Mouse (Mus musculus) midbrain, embryonic 10.5 days (tissue): ENCODE measurements at regions not wholly inside any gene's neighbourhood (a gene's known extent, or its start where the extent isn't known, plus 50 kb on each side); places are given as distances from the start of the nearest gene placed in this dataset.

Source experiments
- DNase-seq: peaks from one replicate; pipeline ENCODE4 v3.0.0-alpha.2; 2017; ENCODE audit warnings: low spot score
- H3K27ac ChIP-seq: fragments of 300-500 bp; sonication (generic); replicated peaks from 2 replicates; pipeline ENCODE4 v1.5.1; 2016; ENCODE audit warnings: mild to moderate bottlenecking
- H3K27me3 ChIP-seq: fragments of 300-500 bp; sonication (generic); 2 replicates; pipeline ENCODE4 v1.6.1; 2016; ENCODE audit warnings: low read depth, mild to moderate bottlenecking; ENCODE audit not compliant: poor library complexity, severe bottlenecking
- H3K36me3 ChIP-seq: fragments of 300-500 bp; sonication (generic); 2 replicates; pipeline ENCODE4 v1.6.1; 2016; ENCODE audit warnings: mild to moderate bottlenecking, moderate library complexity
- H3K4me1 ChIP-seq: fragments of 300-500 bp; sonication (generic); 2 replicates; pipeline ENCODE4 v1.6.1; 2016
- H3K4me3 ChIP-seq: fragments of 300-500 bp; sonication (generic); 2 replicates; pipeline ENCODE4 v1.5.1; 2016; ENCODE audit warnings: mild to moderate bottlenecking, moderate library complexity
- H3K9me3 ChIP-seq: fragments of 300-500 bp; sonication (generic); replicated peaks from 2 replicates; pipeline ENCODE4 v1.6.1; 2016; ENCODE audit warnings: mild to moderate bottlenecking
- WGBS: fragments of 180-500 bp; shearing (Covaris S2); methylation state at CpG from one replicate; pipeline ENCODE4 v1.1.7; 2016; 5-methylcytosine and 5-hydroxymethylcytosine counted together

DNA sequence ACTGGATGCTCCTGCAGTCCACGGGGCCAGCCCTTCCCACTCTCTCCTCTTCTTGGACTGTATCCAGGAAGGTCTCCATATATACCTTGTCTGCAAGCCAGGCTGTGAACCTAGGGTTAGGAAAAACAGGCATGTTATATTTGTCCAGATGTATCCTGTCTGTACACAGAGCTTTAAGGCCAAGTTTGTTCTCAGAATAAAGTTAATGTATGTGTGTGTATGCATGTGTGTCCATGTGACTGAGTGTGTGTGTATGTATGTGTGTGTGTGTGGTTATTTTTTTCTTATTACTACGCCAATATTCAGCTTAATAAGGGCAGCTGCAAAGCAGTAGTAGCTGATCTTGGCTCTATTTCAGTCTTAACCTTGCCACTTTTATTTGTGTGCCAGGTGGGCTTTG is 117.7 kb upstream of the Jun start:
- Histone ChIP-seq H3K36me3 (no peaks in the 10 kb centered on the region), H3K4me3 (no peak overlapping the region), H3K9me3 (no peaks in the 10 kb centered on the region), H3K4me1 (no peaks in the 10 kb centered on the region), H3K27me3 (no peaks in the 10 kb centered on the region), H3K27ac (no peak overlapping the region)
- 87% methylated on average over 2 of the region's 2 CpGs for WGBS
- no peak for DNase-seq

DNA sequence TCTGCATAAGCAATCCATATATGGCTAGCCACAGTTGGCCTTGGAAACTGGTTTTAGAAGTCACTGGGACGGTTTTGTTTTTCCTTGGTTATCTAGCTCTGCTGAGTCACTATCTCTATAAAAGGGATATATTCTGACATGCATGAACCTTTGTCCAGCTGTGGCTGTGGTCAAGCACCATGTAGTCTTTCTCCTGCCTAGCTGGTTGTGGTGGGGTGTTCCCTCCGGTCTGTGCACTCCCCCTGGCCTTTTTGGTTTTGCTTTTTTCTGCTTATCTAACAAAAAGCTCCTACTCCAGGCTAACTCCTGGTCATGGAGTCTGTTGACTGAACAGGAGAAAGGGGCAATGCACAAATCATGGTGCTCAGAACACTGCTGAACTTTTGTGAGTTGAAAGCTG is 125.7 kb upstream of the Jun start:
- H3K4me3 ChIP-seq, result no peak overlapping the region
- no peaks in the 10 kb centered on the region for H3K36me3 ChIP-seq
- H3K27me3 ChIP-seq, result no peaks in the 10 kb centered on the region
- DNase-seq, result no peak
- no peaks in the 10 kb centered on the region for H3K4me1 ChIP-seq
- WGBS, result 95% methylated on average over 2 of the region's 2 CpGs
- no peak overlapping the region for H3K27ac ChIP-seq
- no peaks in the 10 kb centered on the region for H3K9me3 ChIP-seq

DNA sequence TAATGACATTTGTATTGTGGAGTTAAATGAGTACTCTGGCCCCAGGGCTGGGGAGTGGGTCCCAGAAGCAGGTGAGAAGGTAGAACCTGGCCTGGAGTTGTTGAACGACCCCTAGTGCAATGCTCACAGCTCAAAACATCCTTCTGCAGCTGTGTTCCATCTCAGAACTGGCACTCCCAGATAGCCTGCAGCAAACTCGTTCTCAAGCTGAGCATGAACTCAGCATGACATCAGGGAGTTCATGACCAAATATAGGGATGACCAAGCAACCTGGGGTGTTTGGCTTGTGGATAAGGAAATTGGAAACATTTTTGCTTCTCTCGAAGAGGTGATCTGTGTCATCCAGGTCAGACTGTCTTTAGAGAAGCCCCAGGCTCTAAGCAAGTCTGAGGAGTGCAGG is 126.4 kb upstream of the Jun start:
- H3K27me3 ChIP-seq, result no peaks in the 10 kb centered on the region
- 64% methylated on average over 3 of the region's 3 CpGs for WGBS
- no peaks in the 10 kb centered on the region for H3K4me1 ChIP-seq
- no peak overlapping the region for H3K4me3 ChIP-seq
- H3K27ac ChIP-seq, result no peak overlapping the region
- H3K9me3 ChIP-seq, result no peaks in the 10 kb centered on the region
- DNase-seq, result no peak
- H3K36me3 ChIP-seq, result no peaks in the 10 kb centered on the region

DNA sequence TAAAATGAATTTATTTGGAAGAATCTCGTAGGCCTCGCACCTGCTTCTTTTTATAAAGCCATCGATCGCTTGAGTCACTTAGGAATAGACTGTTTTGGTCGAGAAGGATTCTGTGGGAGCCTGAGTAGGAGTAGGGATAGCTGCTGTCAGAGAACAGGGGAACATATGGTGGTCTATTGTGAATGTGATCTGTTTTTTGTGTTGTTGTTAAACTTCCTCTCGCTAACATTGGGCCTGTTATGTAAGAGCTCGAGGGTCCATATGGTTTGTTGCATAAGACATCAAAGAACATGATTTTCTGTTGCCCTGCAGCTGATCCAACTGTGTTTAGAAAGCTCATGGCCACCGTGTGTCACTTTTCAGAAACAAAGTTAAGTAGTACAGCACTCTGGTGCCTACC is 126.9 kb upstream of the Jun start:
- Histone ChIP-seq H3K9me3 (no peaks in the 10 kb centered on the region), H3K27ac (no peak overlapping the region), H3K27me3 (no peaks in the 10 kb centered on the region), H3K36me3 (no peaks in the 10 kb centered on the region), H3K4me1 (no peaks in the 10 kb centered on the region), H3K4me3 (no peak overlapping the region)
- 73% methylated on average over 8 of the region's 8 CpGs for WGBS
- no peak for DNase-seq

DNA sequence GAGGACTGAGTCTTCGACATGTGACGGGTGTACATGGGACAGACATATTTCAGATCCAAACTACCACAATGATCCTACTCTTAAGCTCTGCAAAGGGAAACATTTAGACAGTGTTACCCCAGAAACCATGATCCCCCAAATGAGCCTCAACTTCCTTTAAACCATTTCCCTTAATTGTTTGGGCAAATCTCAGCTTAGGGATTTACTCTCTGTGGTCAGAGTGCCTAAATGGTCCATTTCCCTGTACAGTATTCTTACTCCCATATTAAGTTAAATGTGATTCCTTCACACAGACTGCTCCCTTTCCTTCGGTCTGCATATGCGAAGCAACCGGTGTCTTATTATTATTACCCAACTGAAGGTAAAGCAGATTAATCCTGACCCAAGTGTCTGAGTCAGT is 128.4 kb upstream of the Jun start:
- 95% methylated on average over 5 of the region's 5 CpGs for WGBS
- H3K36me3 ChIP-seq, result no peaks in the 10 kb centered on the region
- DNase-seq, result no peak
- H3K4me1 ChIP-seq, result peaks cover 1% of the 10 kb centered on the region; the same call in 1 of the 2 replicates
- no peaks in the 10 kb centered on the region for H3K9me3 ChIP-seq
- no peaks in the 10 kb centered on the region for H3K27me3 ChIP-seq
- no peak overlapping the region for H3K4me3 ChIP-seq
- no peak overlapping the region for H3K27ac ChIP-seq

DNA sequence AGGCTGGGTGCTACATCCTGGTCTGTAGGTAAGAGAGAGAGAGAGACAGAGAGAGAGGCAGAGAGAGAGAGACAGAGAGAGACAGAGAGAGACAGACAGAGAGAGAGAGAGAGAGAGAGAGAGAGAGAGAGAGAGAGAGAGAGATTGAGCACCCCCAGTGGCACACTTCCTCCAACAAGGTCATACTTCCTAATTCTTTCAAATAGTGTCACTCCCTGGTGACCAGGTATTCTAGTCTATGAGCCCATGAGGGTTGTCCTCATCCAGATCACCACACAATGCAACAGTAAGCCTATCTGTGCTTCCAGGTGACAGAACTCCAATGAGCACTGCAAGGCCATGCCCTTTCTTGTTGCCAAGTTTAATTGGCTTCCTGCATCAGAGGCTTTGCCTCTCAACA is 129.0 kb upstream of the Jun start:
- Histone ChIP-seq H3K4me3 (no peak overlapping the region), H3K27me3 (no peaks in the 10 kb centered on the region), H3K36me3 (no peaks in the 10 kb centered on the region), H3K27ac (no peak overlapping the region), H3K9me3 (no peaks in the 10 kb centered on the region), H3K4me1 (peaks cover 6% of the 10 kb centered on the region; the same call in 1 of the 2 replicates)
- DNase-seq, result no peak

DNA sequence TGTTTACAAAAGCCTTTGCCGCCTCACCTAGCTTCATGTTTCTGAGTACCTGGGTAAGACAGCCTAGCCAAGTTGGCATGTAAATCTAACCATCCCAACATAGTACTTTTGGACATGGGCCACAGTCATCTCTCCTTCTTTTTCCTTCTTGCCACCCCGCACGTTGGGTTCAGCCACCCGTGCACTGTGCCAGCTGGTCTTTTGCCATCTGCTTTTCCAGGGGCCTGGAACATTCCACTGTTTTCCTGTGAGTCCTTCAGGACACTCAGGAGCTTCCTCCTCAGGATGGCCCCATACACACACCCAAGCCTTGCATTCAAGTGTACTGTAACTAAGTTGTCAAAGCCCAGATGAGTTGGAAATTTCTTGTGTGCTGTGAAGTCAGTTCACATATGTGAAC is 132.2 kb upstream of the Jun start:
- Histone ChIP-seq H3K27me3 (no peaks in the 10 kb centered on the region), H3K4me3 (no peak overlapping the region), H3K4me1 (peaks cover 6% of the 10 kb centered on the region; the same call in 1 of the 2 replicates), H3K36me3 (no peaks in the 10 kb centered on the region), H3K27ac (no peak overlapping the region), H3K9me3 (no peaks in the 10 kb centered on the region)
- no peak for DNase-seq
- 87% methylated on average over 4 of the region's 4 CpGs for WGBS

DNA sequence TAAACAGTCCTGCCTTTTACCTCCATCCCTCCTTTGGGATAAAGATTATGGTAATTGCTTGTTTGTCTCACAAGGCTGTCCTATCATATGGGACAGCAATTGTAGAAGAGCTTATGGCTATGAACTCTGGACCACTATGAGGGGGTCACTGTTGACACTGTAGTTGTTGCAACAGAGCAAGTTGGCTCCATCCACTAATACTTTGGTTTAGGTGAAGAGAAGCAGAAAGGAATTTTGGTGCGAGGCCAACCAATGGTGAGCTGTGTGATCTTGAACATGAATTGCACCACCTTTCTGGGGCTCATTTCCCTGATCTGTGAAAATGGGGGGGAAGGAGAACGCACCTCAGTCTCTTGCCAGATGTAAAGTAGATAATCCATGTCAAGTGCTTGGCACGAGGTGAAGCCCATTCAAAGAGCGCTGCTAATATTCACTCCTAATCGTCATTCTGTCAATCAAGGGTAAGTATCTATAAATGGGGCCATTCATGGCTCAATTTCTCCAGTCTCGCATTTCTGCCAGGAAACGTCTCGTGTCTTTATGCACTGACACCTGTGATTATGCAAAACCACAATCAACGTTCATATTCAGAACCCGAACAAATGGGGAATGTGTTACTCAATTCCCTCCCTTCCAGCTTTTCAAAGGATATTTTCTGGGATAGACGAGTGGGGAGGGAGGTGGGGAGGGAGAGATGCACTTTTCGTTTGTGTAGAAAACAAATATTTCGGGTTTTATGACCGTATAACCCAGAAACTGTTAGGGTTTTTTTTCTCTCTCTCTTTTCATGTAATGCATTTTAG is 133.3 kb upstream of the Jun start:
- DNase-seq, result no peak

DNA sequence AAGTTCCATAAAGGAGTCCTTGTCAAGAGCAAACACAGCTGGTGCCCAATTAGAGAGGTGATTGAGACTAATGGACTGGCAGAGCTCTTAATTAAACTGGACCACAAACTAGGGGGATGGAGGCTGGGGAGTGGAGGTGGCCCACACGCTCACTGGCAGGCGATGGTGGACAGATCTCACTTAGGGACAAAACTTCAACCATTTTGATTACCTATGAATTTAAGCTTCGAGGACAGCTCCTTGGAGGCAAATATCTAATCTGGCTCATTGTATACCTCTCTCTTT is 133.8 kb upstream of the Jun start:
- Histone ChIP-seq H3K27me3 (no peaks in the 10 kb centered on the region), H3K36me3 (no peaks in the 10 kb centered on the region), H3K27ac (no peak overlapping the region), H3K9me3 (no peaks in the 10 kb centered on the region), H3K4me1 (peaks cover 6% of the 10 kb centered on the region; the same call in 1 of the 2 replicates), H3K4me3 (no peak overlapping the region)
- no peak for DNase-seq
- WGBS, result 79% methylated on average over 3 of the region's 3 CpGs

More for the DNA sequence above, 133.3 kb upstream of the Jun start:
- Histone ChIP-seq H3K4me1 (peaks cover 6% of the 10 kb centered on the region; the same call in 1 of the 2 replicates), H3K4me3 (no peak overlapping the region), H3K9me3 (no peaks in the 10 kb centered on the region), H3K27ac (no peak overlapping the region), H3K27me3 (no peaks in the 10 kb centered on the region), H3K36me3 (no peaks in the 10 kb centered on the region)
- WGBS, result 80% methylated on average over 14 of the region's 14 CpGs

DNA sequence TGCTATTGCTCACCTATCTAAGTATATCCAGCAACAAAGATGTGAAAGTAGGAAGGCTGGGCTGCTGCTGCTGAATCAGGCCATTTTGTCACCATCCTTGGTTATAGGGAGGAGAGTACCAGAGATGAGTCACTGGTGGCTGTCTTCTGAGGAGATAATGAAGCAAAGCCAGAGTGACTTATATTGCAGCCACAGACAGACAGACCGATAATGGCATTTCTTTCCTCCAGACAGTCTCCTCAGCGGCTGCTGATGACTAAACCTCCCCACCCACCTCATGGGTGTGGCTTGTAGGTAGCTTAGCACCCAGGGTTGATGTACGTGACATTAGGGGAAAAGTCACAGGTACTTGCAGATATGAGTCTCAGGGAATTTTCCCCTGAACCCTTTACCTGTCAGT is 136.1 kb upstream of the Jun start:
- Histone ChIP-seq H3K27me3 (no peaks in the 10 kb centered on the region), H3K27ac (no peak overlapping the region), H3K9me3 (no peaks in the 10 kb centered on the region), H3K4me3 (no peak overlapping the region), H3K36me3 (no peaks in the 10 kb centered on the region), H3K4me1 (peaks cover 6% of the 10 kb centered on the region; the same call in 1 of the 2 replicates)
- DNase-seq, result no peak
- WGBS, result 87% methylated on average over 3 of the region's 3 CpGs

DNA sequence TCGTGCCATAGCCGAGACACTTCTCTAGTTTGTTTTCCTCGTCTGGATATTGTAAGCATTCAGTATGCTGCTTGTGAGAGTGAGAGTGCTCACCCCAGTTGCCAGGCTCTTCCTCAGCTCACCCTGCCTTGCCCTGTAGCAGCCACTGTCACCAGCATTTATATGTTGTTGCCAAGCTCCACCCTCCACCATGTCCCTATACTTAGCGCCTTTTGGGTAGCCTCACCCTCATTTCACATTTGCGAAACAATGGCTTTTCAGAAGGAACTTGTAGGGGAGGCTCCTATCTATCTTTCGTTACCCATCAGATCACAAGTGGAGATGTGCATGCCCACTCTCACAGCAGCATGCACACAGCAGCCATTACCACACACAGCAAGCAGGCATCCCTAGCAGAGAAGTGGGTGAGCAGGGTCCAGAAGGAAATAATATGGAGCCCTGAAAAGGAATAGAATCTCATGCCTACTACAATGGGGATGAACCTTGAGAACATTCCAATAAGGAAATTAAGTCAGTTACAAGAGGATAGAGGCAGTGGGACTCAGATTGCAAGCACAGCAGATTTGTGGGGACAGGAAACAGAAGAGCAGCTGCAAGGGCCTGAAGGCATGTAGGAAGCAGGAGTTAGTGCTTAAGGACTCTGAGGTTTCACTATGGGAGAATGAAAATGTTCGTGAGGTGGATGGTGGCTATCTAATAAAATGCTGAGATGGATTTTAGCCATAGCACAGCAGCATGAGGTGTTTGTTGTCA is 139.8 kb upstream of the Jun start:
- H3K27me3 ChIP-seq, result no peaks in the 10 kb centered on the region
- no peak overlapping the region for H3K27ac ChIP-seq
- WGBS, result 85% methylated on average over 7 of the region's 7 CpGs
- no peak for DNase-seq
- no peaks in the 10 kb centered on the region for H3K36me3 ChIP-seq
- H3K4me3 ChIP-seq, result no peak overlapping the region
- H3K4me1 ChIP-seq, result no peaks in the 10 kb centered on the region
- no peaks in the 10 kb centered on the region for H3K9me3 ChIP-seq

DNA sequence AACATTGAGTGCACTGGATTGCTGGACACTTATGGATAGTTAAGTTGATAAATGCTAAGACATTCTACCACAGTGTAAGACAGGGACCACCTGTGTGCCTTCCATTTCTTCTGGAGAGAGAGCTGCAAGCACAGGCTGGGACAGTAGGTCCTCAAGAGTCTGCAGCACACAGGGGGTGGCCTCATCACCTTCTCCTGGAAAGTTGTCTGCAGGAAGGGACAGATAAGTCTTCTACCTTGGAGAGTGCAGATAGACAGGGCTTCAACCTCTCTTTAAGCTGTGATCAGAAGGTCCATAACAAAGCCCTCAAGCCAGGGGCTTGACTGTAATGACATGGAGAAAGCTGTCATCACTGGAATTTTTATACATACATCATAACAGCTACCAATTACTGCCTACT is 140.5 kb upstream of the Jun start:
- H3K4me1 ChIP-seq, result no peaks in the 10 kb centered on the region
- no peaks in the 10 kb centered on the region for H3K36me3 ChIP-seq
- H3K27ac ChIP-seq, result no peak overlapping the region
- no peak overlapping the region for H3K4me3 ChIP-seq
- no peak for DNase-seq
- H3K27me3 ChIP-seq, result no peaks in the 10 kb centered on the region
- H3K9me3 ChIP-seq, result no peaks in the 10 kb centered on the region

DNA sequence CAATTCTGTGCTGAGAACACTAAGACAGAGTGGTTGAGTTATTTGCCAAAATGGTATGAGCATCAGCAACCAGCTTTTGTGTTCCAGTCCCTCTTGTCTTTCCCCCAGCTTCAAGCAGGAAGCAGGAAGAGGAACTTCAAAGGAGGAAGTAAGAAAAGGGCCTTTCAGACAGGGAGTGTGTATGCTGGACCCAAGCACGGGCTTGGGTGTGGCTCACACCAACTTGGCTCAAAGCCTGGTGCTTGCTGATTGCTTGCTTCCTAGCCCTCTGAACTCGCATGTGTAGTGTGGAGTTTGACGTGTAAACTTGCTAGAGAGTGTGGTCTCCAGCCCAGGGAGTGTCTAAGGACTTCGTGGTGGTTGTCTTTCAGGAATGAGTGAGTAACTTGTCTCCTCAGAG is 141.0 kb upstream of the Jun start:
- no peak for DNase-seq
- Histone ChIP-seq H3K36me3 (no peaks in the 10 kb centered on the region), H3K27ac (no peak overlapping the region), H3K4me1 (no peaks in the 10 kb centered on the region), H3K9me3 (no peaks in the 10 kb centered on the region), H3K4me3 (no peak overlapping the region), H3K27me3 (no peaks in the 10 kb centered on the region)
- WGBS, result 77% methylated on average over 4 of the region's 4 CpGs
